Mouse (Mus musculus) stomach, embryonic 16.5 days (tissue): ENCODE measurements around the gene Iqcb1. TPM values are rescaled to one million over a fixed set of nuclear protein-coding genes. Genes with fewer than 3 reads are reported as not detected.

Experiments used
- ATAC-seq: fragments of 200-750 bp; cut with Nextera tagmentation; 2 replicates; pipeline ENCODE4 v1.8.0; 2017; ENCODE audit warnings: moderate number of reproducible peaks, moderate TSS enrichment; ENCODE audit not compliant: insufficient read depth, low FRiP score
- H3K27ac ChIP-seq: fragments of 300-500 bp; sonication (generic); 2 replicates; pipeline ENCODE4 v1.5.1; 2014; ENCODE audit warnings: low read length
- H3K27me3 ChIP-seq: fragments of 300-500 bp; sonication (generic); 2 replicates; pipeline ENCODE4 v1.6.1; 2014; ENCODE audit warnings: low read length, control low read depth, mixed read lengths; ENCODE audit not compliant: control insufficient read depth, insufficient read depth
- H3K36me3 ChIP-seq: fragments of 300-500 bp; sonication (generic); 2 replicates; pipeline ENCODE4 v1.6.1; 2014; ENCODE audit warnings: low read length; ENCODE audit not compliant: control insufficient read depth, insufficient read depth
- H3K4me1 ChIP-seq: fragments of 300-500 bp; sonication (generic); 2 replicates; pipeline ENCODE4 v1.6.1; 2014; ENCODE audit warnings: low read length, control low read depth, mixed read lengths; ENCODE audit not compliant: control insufficient read depth, insufficient read depth
- H3K4me2 ChIP-seq: fragments of 300-500 bp; sonication (generic); 2 replicates; pipeline ENCODE4 v1.6.1; 2014; ENCODE audit warnings: low read depth, low read length, mixed read lengths
- H3K4me3 ChIP-seq: fragments of 300-500 bp; sonication (generic); replicated peaks from 2 replicates; pipeline ENCODE4 v1.5.1; 2014; ENCODE audit warnings: mild to moderate bottlenecking, low read length
- H3K9ac ChIP-seq: fragments of 300-500 bp; sonication (generic); 2 replicates; pipeline ENCODE4 v1.6.1; 2014; ENCODE audit warnings: low read length
- H3K9me3 ChIP-seq: fragments of 300-500 bp; sonication (generic); replicated peaks from 2 replicates; pipeline ENCODE4 v1.6.1; 2016; ENCODE audit warnings: low read length, control low read depth; ENCODE audit not compliant: control insufficient read depth
- WGBS: fragments of 180-500 bp; shearing (Covaris S2); extraction: QIAGEN DNeasy Blood & Tissue Kit; methylation state at CpG from one replicate; pipeline ENCODE4 v1.1.7; 2014; 5-methylcytosine and 5-hydroxymethylcytosine counted together
- microRNA-seq: library from miRNA; unstranded; fragments of <30 nt; microRNA quantifications from one replicate; pipeline ENCODE4, GENCODE M21; 2016
- polyA plus RNA-seq: library from polyadenylated mRNA; unstranded; fragments of >200 nt; fragmentation: Nextera tagmentation; extraction: Ambion mirVana; gene quantifications from 2 replicates; pipeline ENCODE4 v1.2.1, GENCODE M21; 2015

Iqcb1 gene
- polyA plus RNA-seq, 1 experiment from 2014 or later, result 24.8 TPM

- 83% methylated on average over 3 of the region's 3 CpGs for WGBS
- H3K4me3 ChIP-seq, result no peak overlapping the region
- ATAC-seq, result no peak
- H3K27me3 ChIP-seq, result no peaks in the 10 kb centered on the region
- no peak overlapping the region for H3K4me2 ChIP-seq
- no peaks in the 10 kb centered on the region for H3K4me1 ChIP-seq
- H3K27ac ChIP-seq, result no peak overlapping the region
- H3K36me3 ChIP-seq, result no peaks in the 10 kb centered on the region
- no peak overlapping the region for H3K9ac ChIP-seq
- H3K9me3 ChIP-seq, result no peaks in the 10 kb centered on the region
These were observed 92.2 kb downstream of the Iqcb1 start for GRCm38 (mm10) chr16:36920410-36920809.

- Histone ChIP-seq H3K36me3 (no peaks in the 10 kb centered on the region), H3K27ac (no peak overlapping the region), H3K9ac (no peak overlapping the region), H3K4me1 (no peaks in the 10 kb centered on the region), H3K4me3 (no peak overlapping the region), H3K27me3 (no peaks in the 10 kb centered on the region), H3K4me2 (no peak overlapping the region), H3K9me3 (no peaks in the 10 kb centered on the region)
- WGBS, result 90% methylated on average over 8 of the region's 8 CpGs
- ATAC-seq, result no peak
These were observed 93.0 kb downstream of the Iqcb1 start for GRCm38 (mm10) chr16:36921067-36921613.

- H3K4me1 ChIP-seq, result no peaks in the 10 kb centered on the region
These were observed 93.8 kb downstream of the Iqcb1 start for GRCm38 (mm10) chr16:36921980-36922379.

More at GRCm38 (mm10) chr16:36921980-36922379, 93.8 kb downstream of the Iqcb1 start:
- H3K9me3 ChIP-seq, result no peaks in the 10 kb centered on the region
- no peaks in the 10 kb centered on the region for H3K36me3 ChIP-seq
- WGBS, result 86% methylated on average over 6 of the region's 6 CpGs
- no peaks in the 10 kb centered on the region for H3K27me3 ChIP-seq
- no peak overlapping the region for H3K27ac ChIP-seq
- ATAC-seq, result no peak
- H3K4me2 ChIP-seq, result no peak overlapping the region
- H3K4me3 ChIP-seq, result no peak overlapping the region
- no peak overlapping the region for H3K9ac ChIP-seq

Small RNA genes lying within 50 kb of the gene (microRNA-seq; reads per million reads assigned to microRNA genes)
- gene Gm22617, result not detected

Other genes starting within 250 kb of the Iqcb1 start
- 3.3 and 4.3 TPM in 2 replicates for gene Cd86, start 162.3 kb upstream of the Iqcb1 start, polyA plus RNA-seq
- 8.3 and 12.1 TPM in 2 replicates for gene Ildr1, start 134.4 kb upstream of the Iqcb1 start, polyA plus RNA-seq
- gene Slc15a2, start 43.4 kb upstream of the Iqcb1 start, polyA plus RNA-seq, result 4.0 and 4.7 TPM in 2 replicates
- 4.7 and 6.2 TPM in 2 replicates for gene Eaf2, start 46.6 kb downstream of the Iqcb1 start, polyA plus RNA-seq
- gene Golgb1, start 46.8 kb downstream of the Iqcb1 start, polyA plus RNA-seq, result 97.0 and 106 TPM in 2 replicates
- 9.0 and 10.9 TPM in 2 replicates for gene Hcls1, start 106.6 kb downstream of the Iqcb1 start, polyA plus RNA-seq
- 0.13 TPM in 1 of 2 replicates, not detected in the other for gene Fbxo40, start 162.1 kb downstream of the Iqcb1 start, polyA plus RNA-seq
- 5.4 and 6.7 TPM in 2 replicates for gene Polq, start 183.4 kb downstream of the Iqcb1 start, polyA plus RNA-seq